Mouse (Mus musculus) liver, postnatal 0 days (tissue): ENCODE measurements around the gene Med29.

ENCODE experiments used
- CTCF ChIP-seq: sonication (generic); IDR thresholded peaks from 2 replicates; pipeline ENCODE4 v1.5.1; 2016; ENCODE audit warnings: antibody characterized with exemption, low read depth
- EP300 ChIP-seq: IDR thresholded peaks from 2 replicates; pipeline ENCODE4 v1.6.1; 2016; ENCODE audit warnings: antibody characterized with exemption, low read depth, mild to moderate bottlenecking

DNA sequence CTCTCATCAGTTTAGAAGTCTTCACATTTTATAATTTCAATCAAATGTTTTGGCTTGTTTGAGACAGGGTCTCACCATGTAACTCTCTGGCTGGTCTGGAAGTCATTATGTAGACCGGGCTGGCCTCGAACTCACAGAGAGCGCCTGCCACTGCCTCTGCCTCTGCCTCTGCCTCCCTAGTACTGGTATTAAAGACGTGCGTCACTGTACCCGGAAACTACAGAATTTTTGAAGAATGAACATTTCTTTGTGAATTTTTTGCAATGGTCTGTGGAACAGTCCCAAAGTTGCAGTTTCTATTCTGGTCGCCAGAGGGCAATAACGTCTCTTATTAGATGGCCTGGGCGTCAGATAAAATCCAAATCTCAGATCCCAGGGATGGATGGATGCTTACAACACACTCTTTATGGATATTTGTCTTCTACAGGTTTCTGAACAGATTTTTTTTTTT is 19.4 kb downstream of the Med29 start:
- TF ChIP-seq CTCF (peak; percentile 83), EP300 (no peak)
